Mouse (Mus musculus) testis, adult 10 weeks (tissue): ENCODE results near the gene Usp50. TPM values are rescaled to one million over a fixed set of nuclear protein-coding genes. Genes with fewer than 3 reads are reported as not detected.

Experiments
- polyA plus RNA-seq: library from polyadenylated mRNA; stranded (reverse); fragments of 350-450 nt; fragmentation: Illumina TruSeq; extraction: RNeasy Lipid Tissue Mini Kit (QIAGEN cat#74804); gene quantifications from one replicate; pipeline ENCODE4 v1.2.3, GENCODE M21; 2014; ENCODE audit warnings: low read depth, low replicate concordance

The Usp50 gene
- 146 TPM for polyA plus RNA-seq

GRCm38 (mm10) chr2:126783370-126783769 is at the start of gene Usp50:
Gene Usp50, minus strand, starts transcription at chr2:126783470.

GRCm38 (mm10) chr2:126706759-126707437 is 76.4 kb downstream of the Usp50 start, which contains the start of gene Usp8:
Gene Usp8, plus strand, starts transcription at chr2:126707328.

GRCm38 (mm10) chr2:126676122-126676515 is 107.2 kb downstream of the Usp50 start, which contains the start of gene Gabpb1:
Gene Gabpb1, minus strand, starts transcription at chr2:126676337.

Other genes starting within 250 kb of the Usp50 start
- gene Slc27a2, start 231.1 kb downstream of the Usp50 start, polyA plus RNA-seq: 1.8 TPM
- 6.9 TPM for gene Hdc, start 164.2 kb downstream of the Usp50 start, polyA plus RNA-seq
- gene Gabpb1, start 107.1 kb downstream of the Usp50 start, polyA plus RNA-seq: 38.1 TPM
- gene Usp8, start 76.1 kb downstream of the Usp50 start, polyA plus RNA-seq: 337 TPM
- gene Trpm7, start 92.8 kb upstream of the Usp50 start, polyA plus RNA-seq: 50.0 TPM
- 39.5 TPM for gene Sppl2a, start 149.8 kb upstream of the Usp50 start, polyA plus RNA-seq
- gene Ap4e1, start 225.2 kb upstream of the Usp50 start, polyA plus RNA-seq: 16.2 TPM